Mouse (Mus musculus) stomach, embryonic 15.5 days (tissue): ENCODE results near the gene Sbf2. TPM values are rescaled to one million over a fixed set of nuclear protein-coding genes. Genes with fewer than 3 reads are reported as not detected.

Experiments
- ATAC-seq: fragments of 200-750 bp; cut with Nextera tagmentation; 2 replicates; pipeline ENCODE4 v1.8.0; 2017; ENCODE audit warnings: low read depth, moderate number of reproducible peaks, moderate TSS enrichment; ENCODE audit not compliant: insufficient read depth, low FRiP score
- H3K27ac ChIP-seq: fragments of 300-500 bp; sonication (generic); 2 replicates; pipeline ENCODE4 v1.5.1; 2015; ENCODE audit warnings: mild to moderate bottlenecking, inconsistent platforms
- H3K27me3 ChIP-seq: fragments of 300-500 bp; sonication (generic); replicated peaks from 2 replicates; pipeline ENCODE4 v1.6.1; 2015; ENCODE audit warnings: inconsistent platforms
- H3K36me3 ChIP-seq: fragments of 300-500 bp; sonication (generic); 2 replicates; pipeline ENCODE4 v1.6.1; 2015; ENCODE audit warnings: inconsistent platforms
- H3K4me1 ChIP-seq: fragments of 300-500 bp; sonication (generic); 2 replicates; pipeline ENCODE4 v1.6.1; 2015; ENCODE audit warnings: inconsistent platforms
- H3K4me2 ChIP-seq: fragments of 300-500 bp; sonication (generic); 2 replicates; pipeline ENCODE4 v1.6.1; 2015; ENCODE audit warnings: mild to moderate bottlenecking, inconsistent platforms
- H3K4me3 ChIP-seq: fragments of 300-500 bp; sonication (generic); replicated peaks from 2 replicates; pipeline ENCODE4 v1.5.1; 2015; ENCODE audit warnings: inconsistent platforms
- H3K9ac ChIP-seq: fragments of 300-500 bp; sonication (generic); 2 replicates; pipeline ENCODE4 v1.6.1; 2015; ENCODE audit warnings: inconsistent platforms
- H3K9me3 ChIP-seq: fragments of 300-500 bp; sonication (generic); 2 replicates; pipeline ENCODE4 v1.6.1; 2016; ENCODE audit warnings: inconsistent platforms
- WGBS: fragments of 180-500 bp; shearing (Covaris S2); methylation state at CpG from one replicate; pipeline ENCODE4 v1.1.7; 2015; 5-methylcytosine and 5-hydroxymethylcytosine counted together
- polyA plus RNA-seq: library from polyadenylated mRNA; unstranded; fragments of >200 nt; fragmentation: Nextera tagmentation; extraction: Ambion mirVana; gene quantifications from 2 replicates; pipeline ENCODE4 v1.2.1, GENCODE M21; 2015

The Sbf2 gene
- polyA plus RNA-seq, 1 experiment from 2014 or later: 29.2 TPM

- Histone ChIP-seq H3K36me3 (no peaks in the 10 kb centered on the region), H3K27me3 (peaks cover 40% of the 10 kb centered on the region), H3K4me3 (peak within 1 kb of the TSS; percentile 49), H3K9me3 (no peaks in the 10 kb centered on the region), H3K27ac (no peak within 1 kb of the TSS), H3K4me1 (peaks cover 29% of the 10 kb centered on the region), H3K4me2 (peak within 1 kb of the TSS; percentile 92), H3K9ac (0 out of 2 replicates have a peak within 1 kb of the TSS, but pooled peaks have one; percentile 16)
- ATAC-seq: peak; percentile 54; the same call in 1 of the 2 replicates
- WGBS: under 1% methylated on average over 30 of the region's 30 CpGs
Observed at GRCm38 (mm10) chr7:110627486-110628272, 13.0 kb upstream of the Sbf2 start, which contains the start of gene Adm. TSS of gene Adm (plus strand) at chr7:110627661.

GRCm38 (mm10) chr7:110627099-110627482 lies 12.4 kb upstream of the Sbf2 start:
- Histone ChIP-seq H3K4me1 (peaks cover 29% of the 10 kb centered on the region), H3K36me3 (no peaks in the 10 kb centered on the region), H3K9me3 (no peaks in the 10 kb centered on the region), H3K4me3 (peak overlapping the region; percentile 49), H3K27me3 (peaks cover 40% of the 10 kb centered on the region), H3K9ac (no peak overlapping the region), H3K27ac (no peak overlapping the region), H3K4me2 (peak overlapping the region; percentile 92)
- no peak for ATAC-seq
- WGBS: 2% methylated on average over 12 of the region's 12 CpGs

GRCm38 (mm10) chr7:110626186-110627098 lies 11.7 kb upstream of the Sbf2 start:
- Histone ChIP-seq H3K4me3 (peak overlapping the region; percentile 49), H3K36me3 (no peaks in the 10 kb centered on the region), H3K9me3 (no peaks in the 10 kb centered on the region), H3K9ac (no peak overlapping the region), H3K4me2 (peak overlapping the region; percentile 92), H3K27me3 (peaks cover 40% of the 10 kb centered on the region), H3K4me1 (peaks cover 29% of the 10 kb centered on the region), H3K27ac (no peak overlapping the region)
- WGBS: 10% methylated on average over 28 of the region's 28 CpGs
- no peak for ATAC-seq

GRCm38 (mm10) chr7:110625489-110625888 lies 10.8 kb upstream of the Sbf2 start:
- peaks cover 27% of the 10 kb centered on the region for H3K4me1 ChIP-seq
- ATAC-seq: no peak
- H3K9me3 ChIP-seq: no peaks in the 10 kb centered on the region
- no peak overlapping the region for H3K27ac ChIP-seq
- no peak overlapping the region for H3K4me3 ChIP-seq
- no peaks in the 10 kb centered on the region for H3K36me3 ChIP-seq
- H3K4me2 ChIP-seq: no peak overlapping the region
- WGBS: 66% methylated on average over 10 of the region's 10 CpGs
- no peak overlapping the region for H3K9ac ChIP-seq
- H3K27me3 ChIP-seq: peaks cover 40% of the 10 kb centered on the region

GRCm38 (mm10) chr7:110624961-110625360 lies 10.2 kb upstream of the Sbf2 start:
- Histone ChIP-seq H3K9ac (no peak overlapping the region), H3K27me3 (peaks cover 40% of the 10 kb centered on the region), H3K9me3 (no peaks in the 10 kb centered on the region), H3K4me3 (no peak overlapping the region), H3K4me1 (peaks cover 25% of the 10 kb centered on the region), H3K4me2 (no peak overlapping the region), H3K36me3 (no peaks in the 10 kb centered on the region), H3K27ac (no peak overlapping the region)
- ATAC-seq: no peak
- 90% methylated on average over 13 of the region's 13 CpGs for WGBS

GRCm38 (mm10) chr7:110624067-110624466 lies 9.3 kb upstream of the Sbf2 start:
- no peaks in the 10 kb centered on the region for H3K9me3 ChIP-seq
- H3K27me3 ChIP-seq: peaks cover 35% of the 10 kb centered on the region
- H3K27ac ChIP-seq: no peak overlapping the region
- H3K4me3 ChIP-seq: no peak overlapping the region
- peaks cover 20% of the 10 kb centered on the region for H3K4me1 ChIP-seq
- H3K36me3 ChIP-seq: no peaks in the 10 kb centered on the region
- no peak overlapping the region for H3K4me2 ChIP-seq
- 60% methylated on average over 2 of the region's 2 CpGs for WGBS
- ATAC-seq: no peak
- H3K9ac ChIP-seq: no peak overlapping the region

GRCm38 (mm10) chr7:110619086-110619611 lies 4.4 kb upstream of the Sbf2 start:
- Histone ChIP-seq H3K4me1 (peaks cover 6% of the 10 kb centered on the region; the same call in 1 of the 2 replicates), H3K9me3 (no peaks in the 10 kb centered on the region), H3K4me2 (no peak overlapping the region), H3K9ac (no peak overlapping the region), H3K27ac (no peak overlapping the region), H3K36me3 (no peaks in the 10 kb centered on the region), H3K4me3 (no peak overlapping the region), H3K27me3 (no peaks in the 10 kb centered on the region)
- ATAC-seq: no peak
- WGBS: 24% methylated on average over 9 of the region's 9 CpGs

- no peaks in the 10 kb centered on the region for H3K36me3 ChIP-seq
- H3K9me3 ChIP-seq: no peaks in the 10 kb centered on the region
- no peak overlapping the region for H3K9ac ChIP-seq
- no peak for ATAC-seq
- WGBS: 16% methylated on average over 11 of the region's 11 CpGs
- H3K27me3 ChIP-seq: no peaks in the 10 kb centered on the region
- peak overlapping the region; percentile 80 for H3K4me2 ChIP-seq
- peaks cover 18% of the 10 kb centered on the region for H3K4me1 ChIP-seq
- peak overlapping the region; percentile 99 for H3K27ac ChIP-seq
- peak overlapping the region; percentile 87; the same call in 1 of the 2 replicates for H3K4me3 ChIP-seq
Observed at GRCm38 (mm10) chr7:110615792-110616191, 1.1 kb upstream of the Sbf2 start.

- WGBS: under 1% methylated on average over 20 of the region's 20 CpGs
- H3K27me3 ChIP-seq: no peaks in the 10 kb centered on the region
- ATAC-seq: no peak
Observed at GRCm38 (mm10) chr7:110615151-110615631, 469 bp upstream of the Sbf2 start.

GRCm38 (mm10) chr7:110613381-110614132 lies 1.2 kb downstream of the Sbf2 start:
- ATAC-seq: no peak
- H3K27ac ChIP-seq: peak overlapping the region; percentile 99
- peak overlapping the region; percentile 82; the same call in 1 of the 2 replicates for H3K9ac ChIP-seq
- 2% methylated on average over 17 of the region's 17 CpGs for WGBS
- H3K4me2 ChIP-seq: peak overlapping the region; percentile 80
- H3K9me3 ChIP-seq: no peaks in the 10 kb centered on the region
- no peaks in the 10 kb centered on the region for H3K27me3 ChIP-seq
- peaks cover 18% of the 10 kb centered on the region for H3K4me1 ChIP-seq
- H3K36me3 ChIP-seq: no peaks in the 10 kb centered on the region
- H3K4me3 ChIP-seq: peak overlapping the region; percentile 87

More at GRCm38 (mm10) chr7:110615151-110615631, 469 bp upstream of the Sbf2 start:
- peak overlapping the region; percentile 80 for H3K4me2 ChIP-seq
- H3K9ac ChIP-seq: peak overlapping the region; percentile 82
- H3K36me3 ChIP-seq: no peaks in the 10 kb centered on the region
- H3K27ac ChIP-seq: peak overlapping the region; percentile 99
- no peaks in the 10 kb centered on the region for H3K9me3 ChIP-seq
- peaks cover 18% of the 10 kb centered on the region for H3K4me1 ChIP-seq
- H3K4me3 ChIP-seq: peak overlapping the region; percentile 87

- Histone ChIP-seq H3K27me3 (no peaks in the 10 kb centered on the region), H3K9me3 (no peaks in the 10 kb centered on the region), H3K4me1 (peaks cover under 1% of the 10 kb centered on the region; the same call in 1 of the 2 replicates), H3K9ac (no peak overlapping the region), H3K4me3 (no peak overlapping the region), H3K27ac (no peak overlapping the region), H3K36me3 (no peaks in the 10 kb centered on the region), H3K4me2 (no peak overlapping the region)
- no peak for ATAC-seq
- WGBS: 65% methylated on average over 1 of the region's 1 CpGs
Observed at GRCm38 (mm10) chr7:110606906-110607305, 7.8 kb downstream of the Sbf2 start.
